Mouse (Mus musculus) gastrocnemius, adult 8-10 months (tissue): ENCODE data around the gene Trp53tg5. TPM values are rescaled to one million over a fixed set of nuclear protein-coding genes. Genes with fewer than 3 reads are reported as not detected.

Experiments
- DNase-seq, 2 experiments: peaks; one replicate each; pipeline ENCODE4 v3.0.0; 2022; ENCODE audit warnings: low spot score in 2 of 2
- total RNA-seq, 4 experiments: library from RNA; stranded (reverse); gene quantifications; 2 replicates each; pipeline ENCODE4 v1.2.4; 2022

Gene Trp53tg5
- total RNA-seq, 4 experiments from 2014 or later: not detected

- no peak for DNase-seq
These were observed 21.4 kb downstream of the Trp53tg5 start for GRCm38 (mm10) chr2:164452000-164452676.

DNA sequence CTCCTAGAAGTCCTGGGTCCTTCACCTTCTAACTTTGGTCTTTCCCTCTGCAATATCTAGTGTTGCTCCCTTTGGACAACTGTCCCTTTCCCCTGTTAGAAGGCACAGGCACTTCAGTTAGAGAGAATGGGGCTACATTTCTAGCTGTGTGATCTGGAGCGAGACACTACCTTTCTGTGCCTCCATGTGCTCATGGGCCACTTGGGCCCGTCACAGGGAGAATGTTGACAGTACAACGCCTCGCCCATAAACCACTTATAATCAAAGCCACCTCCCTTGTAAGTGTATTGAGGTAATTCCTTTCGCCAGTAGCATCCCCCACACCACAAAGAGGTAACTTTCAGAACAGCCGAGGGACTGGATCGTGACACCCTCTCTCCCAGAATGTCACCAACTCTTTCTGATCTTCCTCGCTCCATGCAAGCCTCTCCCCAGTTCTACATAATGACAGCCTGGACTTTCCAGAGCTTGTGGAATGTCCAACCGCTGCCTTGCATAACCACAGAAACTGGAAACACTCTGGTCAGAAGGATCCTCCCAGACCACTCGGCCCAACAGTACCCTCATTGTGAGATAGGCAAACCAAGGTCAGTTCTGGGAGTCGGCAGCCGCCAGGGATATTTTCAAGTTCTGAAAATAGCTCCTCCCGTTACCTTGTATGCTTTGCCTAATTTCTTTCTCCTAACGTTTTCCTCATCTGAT lies 24.0 kb downstream of the Trp53tg5 start:
- no peak for DNase-seq

- DNase-seq: no peak
These were observed 24.6 kb downstream of the Trp53tg5 start for GRCm38 (mm10) chr2:164448921-164449320.

DNA sequence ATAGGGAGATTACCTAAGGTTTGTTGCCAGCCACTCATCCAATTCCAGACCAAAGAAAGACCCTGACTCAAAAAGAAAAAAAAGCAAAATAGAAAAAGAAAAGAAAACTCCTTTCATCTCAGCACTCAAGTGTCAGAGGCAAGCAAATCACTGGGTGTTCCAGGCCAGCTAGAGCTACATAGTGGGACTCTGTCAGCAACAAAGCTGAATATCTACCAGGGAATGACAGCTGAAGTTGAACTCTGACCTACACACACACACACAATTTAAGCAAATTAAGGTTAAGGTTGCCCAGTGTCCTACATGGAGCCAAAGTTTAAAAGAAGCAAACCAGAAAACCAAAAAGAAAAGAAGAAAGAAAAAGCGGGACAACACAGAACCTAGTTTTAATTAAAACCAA lies 25.4 kb downstream of the Trp53tg5 start:
- no peak for DNase-seq

GRCm38 (mm10) chr2:164446086-164446469 lies 27.4 kb downstream of the Trp53tg5 start:
- no peak for DNase-seq

DNA sequence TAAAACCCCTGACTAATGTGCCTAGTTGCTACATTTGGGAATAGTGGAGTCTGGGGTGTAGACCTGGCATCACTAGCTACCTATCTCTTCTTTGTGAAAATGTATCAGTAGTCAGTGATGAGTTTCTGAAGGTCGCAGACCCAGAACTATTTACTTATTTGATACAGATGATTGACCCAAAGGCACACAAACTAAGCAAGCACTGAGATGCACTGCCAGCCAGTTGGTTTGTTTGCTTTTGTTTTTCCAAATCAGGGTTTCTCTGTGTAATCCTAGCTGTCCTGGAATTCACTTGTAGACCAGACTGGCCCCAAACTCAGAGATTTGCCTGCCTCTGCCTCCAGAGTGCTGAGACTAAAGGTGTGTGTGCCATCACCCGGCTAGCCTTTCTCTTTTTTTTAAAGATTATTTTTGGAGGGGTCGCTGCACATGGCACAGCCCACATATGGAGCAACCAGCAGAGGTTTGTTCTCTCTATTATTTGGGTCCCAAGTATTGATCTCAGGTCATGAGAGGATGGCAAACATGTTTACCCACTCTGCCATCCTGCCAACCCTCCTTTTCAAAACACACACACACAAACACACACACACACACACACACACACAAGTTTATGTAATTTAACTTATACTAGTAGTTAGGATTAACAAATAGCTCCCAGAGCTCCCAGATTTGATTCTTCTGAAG lies 28.0 kb downstream of the Trp53tg5 start:
- no peak for DNase-seq

DNA sequence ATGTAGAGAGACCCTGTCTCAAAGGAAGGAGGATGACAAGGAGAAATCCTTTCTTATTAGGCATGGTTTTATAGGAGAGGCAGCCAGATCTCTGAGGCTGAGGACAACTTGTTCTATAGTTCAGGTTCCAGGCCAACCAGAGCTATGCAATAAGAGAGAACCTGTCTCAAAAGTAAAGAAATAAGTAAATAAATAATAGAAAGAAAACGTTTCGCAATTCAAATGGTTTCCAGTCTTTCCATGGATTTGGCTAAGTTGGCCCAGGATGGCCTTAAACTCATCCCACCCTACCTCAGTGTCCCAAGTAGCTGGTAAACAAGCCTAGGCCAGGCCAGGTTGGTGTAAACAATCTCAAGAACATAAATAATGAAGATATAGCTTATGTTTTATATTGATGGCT lies 28.8 kb downstream of the Trp53tg5 start:
- no peak for DNase-seq

GRCm38 (mm10) chr2:164443460-164444000 lies 30.0 kb downstream of the Trp53tg5 start, which contains the start of gene Sdc4:
Sdc4 (minus strand) TSS chr2:164443887.
- no peak for DNase-seq

- peak; percentile 80 to 86 for DNase-seq
These were observed 30.5 kb downstream of the Trp53tg5 start for GRCm38 (mm10) chr2:164443051-164443437.

- peak; percentile 43 to 59 for DNase-seq
These were observed 31.0 kb downstream of the Trp53tg5 start for GRCm38 (mm10) chr2:164442315-164443050.

- no peak for DNase-seq
These were observed 31.8 kb downstream of the Trp53tg5 start for GRCm38 (mm10) chr2:164441731-164442130.

DNA sequence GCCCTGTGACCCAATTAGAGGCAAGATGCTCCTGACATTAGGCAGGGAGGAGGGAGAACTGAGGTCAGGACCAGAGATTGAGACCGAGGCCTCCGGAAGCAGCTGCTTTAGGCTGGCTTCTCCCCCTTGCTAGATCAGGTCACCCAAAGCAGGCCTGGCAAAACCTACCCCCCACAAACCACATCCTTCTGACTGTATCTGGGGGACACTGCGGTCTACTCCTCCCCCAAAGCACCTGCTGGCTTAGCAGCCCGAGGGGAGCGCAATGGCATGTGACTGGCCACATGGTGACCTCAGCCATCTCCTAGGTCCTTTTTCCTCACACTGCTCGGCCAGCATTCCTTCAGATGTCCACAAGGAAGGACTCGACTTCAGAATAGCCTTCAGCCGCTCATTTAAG lies 32.4 kb downstream of the Trp53tg5 start:
- DNase-seq: no peak

GRCm38 (mm10) chr2:164440314-164440713 lies 33.2 kb downstream of the Trp53tg5 start:
- DNase-seq: no peak

DNA sequence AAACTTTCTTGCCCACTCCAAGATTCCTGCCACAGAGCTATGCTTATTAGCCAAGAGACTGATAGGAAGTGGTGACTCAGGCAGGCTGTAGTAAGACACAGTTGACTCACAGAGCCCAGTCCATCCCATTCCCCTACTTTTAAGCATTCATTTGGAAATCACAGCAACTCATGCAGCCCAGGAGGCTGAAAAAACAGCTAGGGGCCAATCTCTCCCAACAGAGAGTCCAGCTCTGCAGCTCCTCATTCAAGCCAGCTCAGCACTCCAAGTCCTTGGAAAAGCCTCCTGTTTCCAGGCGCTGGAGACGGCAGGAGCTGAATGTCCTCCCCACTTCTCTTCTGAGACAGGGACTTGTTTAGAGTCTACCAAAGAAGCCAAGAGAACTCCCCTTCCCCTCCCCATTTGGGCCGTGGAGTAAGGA lies 34.5 kb downstream of the Trp53tg5 start:
- no peak for DNase-seq

DNA sequence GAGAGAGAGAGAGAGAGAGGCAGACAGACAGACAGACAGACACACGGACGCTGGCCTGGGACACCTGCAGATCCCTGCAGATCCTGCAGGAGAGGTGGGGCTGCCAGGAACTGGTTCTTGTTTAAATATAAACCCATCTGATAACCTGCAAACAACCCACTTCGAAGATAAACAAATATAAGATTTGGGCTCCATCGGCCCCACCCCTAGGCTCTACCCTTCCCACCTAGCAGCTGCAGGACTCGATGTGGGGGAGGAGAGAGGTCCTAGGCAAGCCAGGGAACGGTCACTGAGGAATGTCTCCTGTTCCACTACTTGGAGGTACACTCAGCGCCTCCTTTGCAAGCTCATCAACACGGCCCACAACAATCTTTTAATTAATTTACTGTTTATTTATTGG lies 35.3 kb downstream of the Trp53tg5 start:
- no peak for DNase-seq

- no peak for DNase-seq
These were observed 35.8 kb downstream of the Trp53tg5 start for GRCm38 (mm10) chr2:164437710-164438109.

GRCm38 (mm10) chr2:164436961-164437360 lies 36.6 kb downstream of the Trp53tg5 start:
- peak; percentile 46 to 59 for DNase-seq

DNA sequence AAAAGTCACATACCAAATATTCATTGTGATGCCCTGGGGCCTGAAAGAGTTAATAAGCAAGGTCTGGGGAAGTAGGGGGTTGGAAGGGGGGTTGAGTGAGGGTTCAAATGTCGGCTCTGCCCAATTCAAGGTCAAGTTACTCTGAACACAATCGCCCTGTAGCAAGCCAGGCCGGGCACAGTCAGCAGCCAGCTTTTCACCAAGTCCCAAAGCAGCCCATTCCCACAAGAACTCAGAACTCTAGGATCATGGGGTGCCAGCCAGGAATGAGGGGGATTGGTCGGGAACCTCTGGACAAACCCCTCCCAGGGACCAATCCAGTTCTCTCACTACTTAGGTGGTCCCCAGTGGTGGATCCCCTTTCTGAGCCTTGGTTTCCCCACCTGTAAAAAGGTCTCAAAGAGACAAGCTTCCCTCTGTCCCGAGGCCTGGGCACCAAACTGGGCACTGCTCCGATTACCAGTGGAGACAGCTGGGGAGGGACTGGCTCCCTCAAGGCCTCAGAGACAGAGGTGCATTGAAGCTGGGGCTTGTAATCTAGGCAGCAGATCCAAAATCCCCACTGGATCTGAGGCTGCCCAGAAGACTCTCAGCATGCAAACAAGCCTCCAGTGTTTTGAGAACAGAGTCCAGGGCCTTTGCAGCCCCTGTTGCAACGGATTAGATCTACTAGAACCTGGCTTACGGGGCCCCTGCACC lies 37.2 kb downstream of the Trp53tg5 start:
- DNase-seq: no peak

- DNase-seq: no peak
These were observed 38.1 kb downstream of the Trp53tg5 start for GRCm38 (mm10) chr2:164435216-164436090.

GRCm38 (mm10) chr2:164434681-164435080 lies 38.8 kb downstream of the Trp53tg5 start:
- DNase-seq: no peak
